Mouse (Mus musculus) kidney, postnatal 0 days (tissue): ENCODE results near the gene Ttpal. TPM values are rescaled to one million over a fixed set of nuclear protein-coding genes. Genes with fewer than 3 reads are reported as not detected.
A peak's percentile ranks its signal among the peaks of the same experiment; 100 is the strongest.

ENCODE experiments used
- ATAC-seq: fragments of 200-750 bp; cut with Nextera tagmentation; replicated peaks from 2 replicates; pipeline ENCODE4 v1.8.0; 2017; ENCODE audit warnings: low read depth, moderate number of reproducible peaks, moderate TSS enrichment, moderate library complexity; ENCODE audit not compliant: low FRiP score
- DNase-seq: peaks from one replicate; pipeline ENCODE4 v3.0.0-alpha.2; 2016; ENCODE audit warnings: low spot score
- H3K27ac ChIP-seq: fragments of 300-500 bp; sonication (generic); 2 replicates; pipeline ENCODE4 v1.5.1; 2014; ENCODE audit warnings: mild to moderate bottlenecking
- H3K27me3 ChIP-seq: fragments of 300-500 bp; sonication (generic); 2 replicates; pipeline ENCODE4 v1.6.1; 2014; ENCODE audit warnings: low read length, mixed read lengths; ENCODE audit not compliant: insufficient read depth
- H3K36me3 ChIP-seq: fragments of 300-500 bp; sonication (generic); 2 replicates; pipeline ENCODE4 v1.6.1; 2014; ENCODE audit warnings: low read length, mixed read lengths; ENCODE audit not compliant: insufficient read depth
- H3K4me1 ChIP-seq: fragments of 300-500 bp; sonication (generic); replicated peaks from 2 replicates; pipeline ENCODE4 v1.6.1; 2014; ENCODE audit warnings: antibody characterized with exemption, low read length, mixed read lengths; ENCODE audit not compliant: insufficient read depth
- H3K4me2 ChIP-seq: fragments of 300-500 bp; sonication (generic); 2 replicates; pipeline ENCODE4 v1.6.1; 2014; ENCODE audit warnings: mild to moderate bottlenecking, low read length, moderate library complexity, mixed read lengths
- H3K4me3 ChIP-seq: fragments of 300-500 bp; sonication (generic); replicated peaks from 2 replicates; pipeline ENCODE4 v1.5.1; 2014; ENCODE audit warnings: low read depth, low read length
- H3K9ac ChIP-seq: fragments of 300-500 bp; sonication (generic); 2 replicates; pipeline ENCODE4 v1.6.1; 2014; ENCODE audit warnings: low read depth, low read length
- H3K9me3 ChIP-seq: fragments of 300-500 bp; sonication (generic); replicated peaks from 2 replicates; pipeline ENCODE4 v1.6.1; 2016; ENCODE audit warnings: low read length, inconsistent platforms, mixed read lengths
- CTCF ChIP-seq: IDR thresholded peaks from 2 replicates; pipeline ENCODE4 v1.5.1; 2016; ENCODE audit warnings: antibody characterized with exemption, low read depth, mild to moderate bottlenecking, moderate library complexity
- WGBS: fragments of 180-500 bp; shearing (Covaris S2); extraction: QIAGEN DNeasy Blood & Tissue Kit; methylation state at CpG from one replicate; pipeline ENCODE4 v1.1.7; 2014; 5-methylcytosine and 5-hydroxymethylcytosine counted together
- polyA plus RNA-seq: library from polyadenylated mRNA; unstranded; fragments of >200 nt; fragmentation: Nextera tagmentation; extraction: Ambion mirVana; gene quantifications from 2 replicates; pipeline ENCODE4 v1.2.1, GENCODE M21; 2015

Ttpal gene
- polyA plus RNA-seq, 1 experiment from 2014 or later = 18.1 TPM

DNA sequence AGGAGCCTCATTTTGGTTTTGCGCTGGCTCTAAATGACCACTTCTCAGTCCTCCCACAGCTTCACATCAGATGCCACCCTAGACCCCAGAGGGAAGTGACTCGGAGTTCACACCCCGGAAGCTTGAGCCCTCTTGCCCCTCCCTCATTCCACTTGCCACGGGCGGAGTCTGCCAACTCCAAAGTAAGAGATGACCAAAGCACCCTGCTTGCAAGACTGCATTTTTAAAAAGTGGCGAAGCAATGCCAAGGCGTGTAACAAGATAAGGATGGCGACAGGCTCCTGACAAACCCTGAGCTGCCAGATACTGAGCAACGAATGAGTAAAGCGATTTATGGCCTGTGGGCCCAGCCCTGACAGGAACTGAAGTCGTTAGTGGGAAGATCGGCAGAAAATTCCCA lies 11.9 kb upstream of the Ttpal start:
- H3K4me2 ChIP-seq = no peak overlapping the region
- no peak for TF ChIP-seq CTCF
- no peak overlapping the region for H3K9ac ChIP-seq
- ATAC-seq (no peak), DNase-seq (no peak)
- no peak overlapping the region for H3K4me3 ChIP-seq
- no peaks in the 10 kb centered on the region for H3K9me3 ChIP-seq
- H3K27me3 ChIP-seq = no peaks in the 10 kb centered on the region
- H3K4me1 ChIP-seq = peaks cover 4% of the 10 kb centered on the region
- WGBS = 48% methylated on average over 12 of the region's 12 CpGs
- no peaks in the 10 kb centered on the region for H3K36me3 ChIP-seq
- H3K27ac ChIP-seq = no peak overlapping the region

GRCm38 (mm10) chr2:163590996-163591395 lies 11.1 kb upstream of the Ttpal start:
- no peak overlapping the region for H3K4me2 ChIP-seq
- no peak overlapping the region for H3K4me3 ChIP-seq
- DNase-seq = no peak
- H3K4me1 ChIP-seq = peaks cover 7% of the 10 kb centered on the region
- no peaks in the 10 kb centered on the region for H3K9me3 ChIP-seq
- WGBS = 68% methylated on average over 5 of the region's 5 CpGs
- H3K36me3 ChIP-seq = no peaks in the 10 kb centered on the region
- H3K27me3 ChIP-seq = no peaks in the 10 kb centered on the region
- no peak overlapping the region for H3K9ac ChIP-seq
- no peak for TF ChIP-seq CTCF
- H3K27ac ChIP-seq = no peak overlapping the region
- no peak for ATAC-seq

DNA sequence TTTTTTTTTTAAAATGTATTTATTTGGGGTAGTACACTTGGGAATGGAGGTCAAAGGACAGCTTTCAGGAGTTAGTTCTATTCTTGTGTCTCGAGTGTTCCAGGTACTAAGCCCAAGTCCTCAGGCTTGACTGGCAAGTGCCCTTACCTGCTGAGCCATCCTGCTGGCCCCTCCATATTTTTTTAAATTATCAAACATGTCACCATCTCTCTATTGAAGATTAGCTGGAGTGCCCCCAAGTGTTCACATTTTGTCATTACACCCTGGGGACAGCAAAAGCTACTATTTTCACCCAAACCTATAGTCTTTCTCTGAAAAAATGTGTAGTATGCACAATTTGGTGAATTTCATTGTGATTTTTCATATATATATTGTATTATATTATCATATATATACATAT lies 10.0 kb upstream of the Ttpal start:
- no peak overlapping the region for H3K4me2 ChIP-seq
- peak; percentile 59 for TF ChIP-seq CTCF
- peak; percentile 26 for DNase-seq
- no peak overlapping the region for H3K4me3 ChIP-seq
- peaks cover 7% of the 10 kb centered on the region for H3K4me1 ChIP-seq
- no peaks in the 10 kb centered on the region for H3K9me3 ChIP-seq
- H3K27me3 ChIP-seq = no peaks in the 10 kb centered on the region
- ATAC-seq = no peak
- no peak overlapping the region for H3K27ac ChIP-seq
- H3K36me3 ChIP-seq = no peaks in the 10 kb centered on the region
- H3K9ac ChIP-seq = no peak overlapping the region
- WGBS = 82% methylated on average over 1 of the region's 1 CpGs

DNA sequence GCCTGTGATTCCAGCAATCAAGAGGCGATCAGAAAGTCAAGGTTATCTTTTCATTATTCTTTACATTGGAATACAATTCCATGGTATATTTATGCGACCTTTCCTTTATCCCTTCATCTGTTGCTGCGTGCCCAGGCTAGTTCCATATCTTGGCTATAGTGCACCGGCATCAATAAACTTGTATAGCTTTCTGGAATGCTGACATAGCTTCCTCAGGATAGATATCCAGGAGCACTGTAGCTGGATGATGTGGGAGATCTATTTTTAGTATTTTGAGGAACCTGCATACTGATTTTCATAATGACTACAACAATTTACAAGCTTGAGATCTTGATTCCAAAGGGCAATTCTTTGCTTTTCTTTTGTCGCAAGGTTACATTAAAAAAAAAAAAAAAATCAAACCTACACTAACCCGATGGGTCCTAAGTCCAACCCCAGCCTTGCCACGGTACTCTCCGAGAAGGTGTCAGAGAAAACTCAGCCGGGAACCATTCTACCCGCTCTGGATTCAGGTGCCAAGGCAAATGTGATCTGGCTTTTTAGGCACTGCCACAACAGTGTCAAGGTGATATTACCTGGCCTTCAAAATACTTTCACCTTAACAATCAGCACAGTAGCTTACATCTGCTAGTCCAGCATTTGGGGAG lies 8.4 kb upstream of the Ttpal start:
- Histone ChIP-seq H3K36me3 (no peaks in the 10 kb centered on the region), H3K27me3 (no peaks in the 10 kb centered on the region), H3K4me1 (peaks cover 7% of the 10 kb centered on the region), H3K9me3 (no peaks in the 10 kb centered on the region), H3K4me3 (no peak overlapping the region), H3K27ac (no peak overlapping the region), H3K4me2 (no peak overlapping the region), H3K9ac (no peak overlapping the region)
- WGBS = 83% methylated on average over 10 of the region's 10 CpGs
- TF ChIP-seq CTCF = no peak
- DNase-seq = no peak
- no peak for ATAC-seq

DNA sequence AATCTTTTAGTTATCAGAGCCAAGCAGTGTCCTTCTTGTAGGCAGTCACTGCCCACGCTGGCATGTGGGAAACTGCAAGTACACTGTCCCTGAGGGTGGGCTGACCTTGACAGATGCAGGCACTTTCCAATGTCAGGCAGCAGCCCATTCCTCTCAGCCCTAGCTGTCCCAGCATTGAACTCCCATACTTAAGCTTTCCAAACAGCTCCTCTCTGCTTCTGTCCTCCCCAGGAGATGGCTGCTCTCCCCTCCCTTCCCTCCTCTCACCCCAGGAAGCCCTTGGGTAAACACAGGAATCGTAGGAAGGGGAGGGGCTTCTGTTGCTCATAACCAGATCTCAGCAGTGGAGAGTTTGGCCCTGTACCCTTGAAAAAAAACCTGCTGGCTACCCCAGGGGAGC lies 7.0 kb upstream of the Ttpal start:
- Histone ChIP-seq H3K4me1 (peaks cover 7% of the 10 kb centered on the region), H3K36me3 (no peaks in the 10 kb centered on the region), H3K27me3 (no peaks in the 10 kb centered on the region), H3K4me2 (no peak overlapping the region), H3K9ac (no peak overlapping the region), H3K4me3 (no peak overlapping the region), H3K9me3 (no peaks in the 10 kb centered on the region), H3K27ac (peak overlapping the region; percentile 80)
- TF ChIP-seq CTCF = no peak
- DNase-seq (peak; percentile 54), ATAC-seq (peak; percentile 15; the same call in 1 of the 2 replicates)
- WGBS = 10% methylated on average over 2 of the region's 2 CpGs

- no peaks in the 10 kb centered on the region for H3K27me3 ChIP-seq
- DNase-seq = peak; percentile 73
- no peak overlapping the region for H3K4me2 ChIP-seq
- 55% methylated on average over 13 of the region's 13 CpGs for WGBS
- no peaks in the 10 kb centered on the region for H3K36me3 ChIP-seq
- peaks cover 7% of the 10 kb centered on the region for H3K4me1 ChIP-seq
- H3K27ac ChIP-seq = peak overlapping the region; percentile 42
- ATAC-seq = no peak
- no peak overlapping the region for H3K4me3 ChIP-seq
- H3K9ac ChIP-seq = no peak overlapping the region
- TF ChIP-seq CTCF = no peak
- no peaks in the 10 kb centered on the region for H3K9me3 ChIP-seq
Observed at GRCm38 (mm10) chr2:163596057-163596872, 5.8 kb upstream of the Ttpal start.
